Mouse (Mus musculus) kidney, embryonic 16.5 days (tissue): ENCODE measurements around the gene Adarb2. TPM values are rescaled to one million over a fixed set of nuclear protein-coding genes. Genes with fewer than 3 reads are reported as not detected.
"Not testable (repeated sequence)": the region's sequence is repeated elsewhere in the genome, so short reads cannot be mapped to it uniquely, and the experiment has no call there.

Source experiments
- ATAC-seq: fragments of 200-750 bp; cut with Nextera tagmentation; 2 replicates; pipeline ENCODE4 v1.8.0; 2017; ENCODE audit warnings: moderate TSS enrichment; ENCODE audit not compliant: low FRiP score, low TSS enrichment
- H3K27ac ChIP-seq: fragments of 300-500 bp; sonication (generic); 2 replicates; pipeline ENCODE4 v1.5.1; 2014; ENCODE audit warnings: low read length
- H3K27me3 ChIP-seq: fragments of 300-500 bp; sonication (generic); 2 replicates; pipeline ENCODE4 v1.6.1; 2014; ENCODE audit warnings: low read length, control low read depth, mixed read lengths; ENCODE audit not compliant: insufficient read depth
- H3K36me3 ChIP-seq: fragments of 300-500 bp; sonication (generic); 2 replicates; pipeline ENCODE4 v1.6.1; 2014; ENCODE audit warnings: low read length, control low read depth, mixed read lengths; ENCODE audit not compliant: insufficient read depth
- H3K4me1 ChIP-seq: fragments of 300-500 bp; sonication (generic); 2 replicates; pipeline ENCODE4 v1.6.1; 2014; ENCODE audit warnings: low read length, control low read depth, mixed read lengths; ENCODE audit not compliant: insufficient read depth
- H3K4me2 ChIP-seq: fragments of 300-500 bp; sonication (generic); replicated peaks from 2 replicates; pipeline ENCODE4 v1.6.1; 2014; ENCODE audit warnings: low read depth, low read length
- H3K4me3 ChIP-seq: fragments of 300-500 bp; sonication (generic); 2 replicates; pipeline ENCODE4 v1.5.1; 2014; ENCODE audit warnings: mild to moderate bottlenecking, low read length
- H3K9ac ChIP-seq: fragments of 300-500 bp; sonication (generic); replicated peaks from 2 replicates; pipeline ENCODE4 v1.6.1; 2014; ENCODE audit warnings: low read length
- H3K9me3 ChIP-seq: fragments of 300-500 bp; sonication (generic); 2 replicates; pipeline ENCODE4 v1.6.1; 2016; ENCODE audit warnings: low read length, control low read depth
- WGBS: fragments of 180-500 bp; shearing (Covaris S2); extraction: QIAGEN DNeasy Blood & Tissue Kit; methylation state at CpG from one replicate; pipeline ENCODE4 v1.1.7; 2014; 5-methylcytosine and 5-hydroxymethylcytosine counted together
- polyA plus RNA-seq: library from polyadenylated mRNA; unstranded; fragments of >200 nt; fragmentation: Nextera tagmentation; extraction: Ambion mirVana; gene quantifications from 2 replicates; pipeline ENCODE4 v1.2.1, GENCODE M21; 2015

The Adarb2 gene
- polyA plus RNA-seq, 1 experiment from 2014 or later = 0.21 TPM

- H3K4me1 ChIP-seq = 0 out of 2 replicates have a peak, but pooled peaks cover 2% of the 10 kb centered on the region
- H3K9ac ChIP-seq = no peak overlapping the region
- H3K9me3 ChIP-seq = no peaks in the 10 kb centered on the region
- peak; percentile 61; the same call in 1 of the 2 replicates for ATAC-seq
- H3K27me3 ChIP-seq = no peaks in the 10 kb centered on the region
- no peaks in the 10 kb centered on the region for H3K36me3 ChIP-seq
- WGBS = 38% methylated on average over 12 of the region's 12 CpGs
- H3K4me3 ChIP-seq = no peak overlapping the region
- no peak overlapping the region for H3K4me2 ChIP-seq
- H3K27ac ChIP-seq = no peak overlapping the region
Observed at GRCm38 (mm10) chr13:8573908-8574307, 371.2 kb downstream of the Adarb2 start.

GRCm38 (mm10) chr13:8584257-8585005 lies 381.8 kb downstream of the Adarb2 start:
- Histone ChIP-seq H3K9ac (no peak overlapping the region), H3K36me3 (no peaks in the 10 kb centered on the region), H3K4me2 (no peak overlapping the region), H3K4me1 (no peaks in the 10 kb centered on the region), H3K27ac (no peak overlapping the region), H3K27me3 (no peaks in the 10 kb centered on the region), H3K4me3 (no peak overlapping the region), H3K9me3 (no peaks in the 10 kb centered on the region)
- 79% methylated on average over 8 of the region's 8 CpGs for WGBS
- ATAC-seq = no peak

GRCm38 (mm10) chr13:8587447-8587846 lies 384.8 kb downstream of the Adarb2 start:
- H3K4me1 ChIP-seq = no peaks in the 10 kb centered on the region
- no peak overlapping the region for H3K27ac ChIP-seq
- no peak overlapping the region for H3K4me3 ChIP-seq
- no peak overlapping the region for H3K4me2 ChIP-seq
- no peaks in the 10 kb centered on the region for H3K27me3 ChIP-seq
- 80% methylated on average over 7 of the region's 7 CpGs for WGBS
- no peak overlapping the region for H3K9ac ChIP-seq
- no peaks in the 10 kb centered on the region for H3K9me3 ChIP-seq
- no peaks in the 10 kb centered on the region for H3K36me3 ChIP-seq
- ATAC-seq = no peak

- no peaks in the 10 kb centered on the region for H3K36me3 ChIP-seq
- no peak overlapping the region for H3K4me3 ChIP-seq
- H3K4me2 ChIP-seq = no peak overlapping the region
- no peak overlapping the region for H3K9ac ChIP-seq
- no peak for ATAC-seq
- H3K9me3 ChIP-seq = no peaks in the 10 kb centered on the region
- 86% methylated on average over 3 of the region's 3 CpGs for whole genome bisulfite sequencing
- H3K27ac ChIP-seq = no peak overlapping the region
- no peaks in the 10 kb centered on the region for H3K27me3 ChIP-seq
- no peaks in the 10 kb centered on the region for H3K4me1 ChIP-seq
Observed at GRCm38 (mm10) chr13:8590460-8590859, 387.8 kb downstream of the Adarb2 start.

- Histone ChIP-seq H3K36me3 (no peaks in the 10 kb centered on the region), H3K4me2 (no peak overlapping the region), H3K27me3 (no peaks in the 10 kb centered on the region), H3K27ac (no peak overlapping the region), H3K9ac (no peak overlapping the region), H3K9me3 (no peaks in the 10 kb centered on the region), H3K4me1 (no peaks in the 10 kb centered on the region), H3K4me3 (no peak overlapping the region)
- 55% methylated on average over 4 of the region's 4 CpGs for WGBS
- no peak for ATAC-seq
Observed at GRCm38 (mm10) chr13:8596977-8597646, 394.4 kb downstream of the Adarb2 start.

GRCm38 (mm10) chr13:8597647-8598017 lies 395.0 kb downstream of the Adarb2 start:
- no peaks in the 10 kb centered on the region for H3K4me1 ChIP-seq
- 77% methylated on average over 6 of the region's 6 CpGs for WGBS
- no peak overlapping the region for H3K9ac ChIP-seq
- H3K27me3 ChIP-seq = no peaks in the 10 kb centered on the region
- no peak for ATAC-seq
- H3K4me2 ChIP-seq = no peak overlapping the region
- no peak overlapping the region for H3K4me3 ChIP-seq
- H3K27ac ChIP-seq = no peak overlapping the region
- H3K36me3 ChIP-seq = no peaks in the 10 kb centered on the region
- no peaks in the 10 kb centered on the region for H3K9me3 ChIP-seq

GRCm38 (mm10) chr13:8605645-8606044 lies 403.0 kb downstream of the Adarb2 start:
- no peak overlapping the region for H3K4me3 ChIP-seq
- H3K9ac ChIP-seq = no peak overlapping the region
- 43% methylated on average over 2 of the region's 2 CpGs for WGBS
- H3K27ac ChIP-seq = no peak overlapping the region
- H3K9me3 ChIP-seq = no peaks in the 10 kb centered on the region
- H3K27me3 ChIP-seq = no peaks in the 10 kb centered on the region
- no peaks in the 10 kb centered on the region for H3K36me3 ChIP-seq
- no peaks in the 10 kb centered on the region for H3K4me1 ChIP-seq
- no peak overlapping the region for H3K4me2 ChIP-seq
- ATAC-seq = no peak

GRCm38 (mm10) chr13:8608040-8608439 lies 405.4 kb downstream of the Adarb2 start:
- no peak overlapping the region for H3K27ac ChIP-seq
- no peak for ATAC-seq
- H3K9ac ChIP-seq = no peak overlapping the region
- no peak overlapping the region for H3K4me2 ChIP-seq
- no peaks in the 10 kb centered on the region for H3K36me3 ChIP-seq
- H3K27me3 ChIP-seq = no peaks in the 10 kb centered on the region
- H3K4me1 ChIP-seq = no peaks in the 10 kb centered on the region
- 66% methylated on average over 12 of the region's 12 CpGs for WGBS
- no peak overlapping the region for H3K4me3 ChIP-seq
- H3K9me3 ChIP-seq = no peaks in the 10 kb centered on the region

GRCm38 (mm10) chr13:8608918-8609317 lies 406.3 kb downstream of the Adarb2 start:
- not testable (repeated sequence) for H3K4me1 ChIP-seq, H3K27me3 ChIP-seq, ATAC-seq, H3K4me3 ChIP-seq, H3K9ac ChIP-seq, H3K4me2 ChIP-seq, H3K9me3 ChIP-seq, H3K36me3 ChIP-seq, H3K27ac ChIP-seq
- WGBS = 85% methylated on average over 6 of the region's 6 CpGs

- WGBS = 77% methylated on average over 8 of the region's 8 CpGs
- Histone ChIP-seq H3K36me3 (no peaks in the 10 kb centered on the region), H3K4me3 (no peak overlapping the region), H3K9me3 (no peaks in the 10 kb centered on the region), H3K27ac (no peak overlapping the region), H3K4me2 (no peak overlapping the region), H3K9ac (no peak overlapping the region), H3K4me1 (no peaks in the 10 kb centered on the region), H3K27me3 (no peaks in the 10 kb centered on the region)
- no peak for ATAC-seq
Observed at GRCm38 (mm10) chr13:8610956-8611355, 408.3 kb downstream of the Adarb2 start.
